Mouse (Mus musculus) forelimb bud, embryonic 11.5 days (tissue): Measurements from ENCODE around the gene Polr2i.
"Not testable (repeated sequence)": the region's sequence is repeated elsewhere in the genome, so short reads cannot be mapped to it uniquely, and the experiment has no call there.

ENCODE experiments used
- DNase-seq: peaks from one replicate; pipeline ENCODE4 v3.0.0-alpha.2; 2012; ENCODE audit warnings: low read depth, low spot score

Polr2i gene

GRCm38 (mm10) chr7:30231669-30232454 lies at the start of gene Polr2i, which contains the start of gene Tbcb:
Polr2i (plus strand) TSS chr7:30231948.
Tbcb (minus strand) TSS chr7:30232272.
- peak; percentile 99 for DNase-seq

- DNase-seq = not testable (repeated sequence)
Observed at GRCm38 (mm10) chr7:30183189-30183588, 48.6 kb upstream of the Polr2i start.

GRCm38 (mm10) chr7:30183879-30184289 lies 47.9 kb upstream of the Polr2i start, which contains the start of gene Cox7a1:
Cox7a1 (plus strand) TSS chr7:30184144.
- no peak for DNase-seq

- no peak for DNase-seq
Observed at GRCm38 (mm10) chr7:30184641-30185348, 47.0 kb upstream of the Polr2i start.

GRCm38 (mm10) chr7:30188344-30189115 lies 43.2 kb upstream of the Polr2i start:
- DNase-seq = no peak

- DNase-seq = no peak
Observed at GRCm38 (mm10) chr7:30189116-30189491, 42.6 kb upstream of the Polr2i start.

- no peak for DNase-seq
Observed at GRCm38 (mm10) chr7:30192088-30192487, 39.7 kb upstream of the Polr2i start.

GRCm38 (mm10) chr7:30193013-30193412 lies 38.7 kb upstream of the Polr2i start:
- no peak for DNase-seq

GRCm38 (mm10) chr7:30193581-30194100 lies 38.1 kb upstream of the Polr2i start:
- no peak for DNase-seq

- no peak for DNase-seq
Observed at GRCm38 (mm10) chr7:30194101-30194831, 37.5 kb upstream of the Polr2i start.

GRCm38 (mm10) chr7:30194884-30195283 lies 36.9 kb upstream of the Polr2i start:
- DNase-seq = peak; percentile 95

- DNase-seq = no peak
Observed at GRCm38 (mm10) chr7:30195461-30195860, 36.3 kb upstream of the Polr2i start.

GRCm38 (mm10) chr7:30196171-30196570 lies 35.6 kb upstream of the Polr2i start:
- no peak for DNase-seq

- no peak for DNase-seq
Observed at GRCm38 (mm10) chr7:30197592-30198129, 34.1 kb upstream of the Polr2i start.

- DNase-seq = peak; percentile 87
Observed at GRCm38 (mm10) chr7:30198481-30198971, 33.2 kb upstream of the Polr2i start, which contains the start of gene Capns1. Capns1 (minus strand) TSS chr7:30198811.

GRCm38 (mm10) chr7:30199498-30200139 lies 32.1 kb upstream of the Polr2i start:
- no peak for DNase-seq

- no peak for DNase-seq
Observed at GRCm38 (mm10) chr7:30200200-30200599, 31.5 kb upstream of the Polr2i start.

- DNase-seq = not testable (repeated sequence)
Observed at GRCm38 (mm10) chr7:30200661-30201060, 31.1 kb upstream of the Polr2i start.

GRCm38 (mm10) chr7:30202895-30203690 lies 28.7 kb upstream of the Polr2i start:
- DNase-seq = no peak
